Mouse (Mus musculus) frontal cortex, postnatal 14 days (tissue): Measurements from ENCODE around the gene Mettl1.

ENCODE experiments used
- DNase-seq, 2 experiments: peaks; one replicate each; pipeline ENCODE4 v3.0.0; 2022; ENCODE audit warnings: low spot score in 2 of 2

Gene Mettl1

GRCm38 (mm10) chr10:127083915-127084306 lies 42.7 kb downstream of the Mettl1 start:
- no peak for DNase-seq

GRCm38 (mm10) chr10:127085052-127085451 lies 43.8 kb downstream of the Mettl1 start:
- DNase-seq = no peak

DNA sequence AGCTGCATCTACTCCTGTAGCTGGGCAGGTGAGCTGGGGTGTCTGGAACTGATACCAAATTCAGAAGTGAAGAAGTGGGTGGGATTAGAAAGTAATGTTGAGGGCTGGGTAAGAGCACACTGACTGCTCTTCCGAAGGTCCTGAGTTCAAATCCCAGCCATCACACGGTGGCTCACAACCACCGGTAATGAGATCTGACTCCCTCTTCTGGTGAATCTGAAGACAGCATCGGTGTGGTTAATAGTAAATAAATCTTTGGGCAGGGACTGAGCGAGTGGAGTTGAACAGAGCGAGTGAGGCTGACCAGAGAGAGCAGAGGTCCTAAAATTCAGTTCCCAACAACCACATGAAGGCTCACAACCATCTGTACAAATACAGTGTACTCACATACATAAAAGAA lies 44.4 kb downstream of the Mettl1 start:
- DNase-seq = no peak

DNA sequence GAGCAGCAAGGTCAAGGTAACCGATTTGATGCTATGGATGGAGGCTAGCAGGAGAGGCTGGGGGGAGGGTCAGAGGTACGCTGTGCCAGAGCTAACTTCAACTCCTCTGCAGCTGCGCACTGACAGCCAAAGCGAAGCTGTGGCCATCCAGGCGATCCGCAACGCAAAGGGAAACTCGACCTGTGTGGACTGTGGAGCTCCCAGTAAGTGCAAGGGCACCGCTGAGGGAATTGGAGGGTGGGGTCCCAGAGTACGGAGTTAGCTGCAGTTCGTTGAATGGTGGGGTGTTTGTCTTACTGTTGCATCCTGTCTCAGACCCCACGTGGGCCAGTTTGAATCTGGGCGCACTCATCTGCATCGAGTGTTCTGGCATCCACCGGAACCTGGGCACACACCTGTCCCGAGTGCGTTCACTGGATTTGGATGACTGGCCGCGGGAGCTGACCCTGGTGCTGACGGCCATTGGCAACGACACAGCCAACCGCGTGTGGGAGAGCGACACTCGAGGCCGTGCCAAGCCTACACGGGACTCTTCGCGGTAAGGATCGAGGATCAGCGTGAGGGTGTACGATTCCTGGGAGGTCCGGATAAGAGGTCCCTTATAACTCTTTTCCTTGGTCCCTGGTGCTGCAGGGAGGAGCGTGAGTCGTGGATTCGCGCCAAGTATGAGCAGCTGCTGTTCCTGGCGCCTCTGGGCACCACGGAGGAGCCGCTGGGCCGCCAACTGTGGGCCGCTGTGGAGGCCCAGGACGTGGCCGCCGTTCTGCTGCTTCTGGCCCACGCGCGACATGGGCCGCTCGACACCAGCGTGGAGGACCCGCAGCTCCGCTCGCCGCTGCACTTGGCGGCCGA lies 49.6 kb downstream of the Mettl1 start:
- DNase-seq = no peak

DNA sequence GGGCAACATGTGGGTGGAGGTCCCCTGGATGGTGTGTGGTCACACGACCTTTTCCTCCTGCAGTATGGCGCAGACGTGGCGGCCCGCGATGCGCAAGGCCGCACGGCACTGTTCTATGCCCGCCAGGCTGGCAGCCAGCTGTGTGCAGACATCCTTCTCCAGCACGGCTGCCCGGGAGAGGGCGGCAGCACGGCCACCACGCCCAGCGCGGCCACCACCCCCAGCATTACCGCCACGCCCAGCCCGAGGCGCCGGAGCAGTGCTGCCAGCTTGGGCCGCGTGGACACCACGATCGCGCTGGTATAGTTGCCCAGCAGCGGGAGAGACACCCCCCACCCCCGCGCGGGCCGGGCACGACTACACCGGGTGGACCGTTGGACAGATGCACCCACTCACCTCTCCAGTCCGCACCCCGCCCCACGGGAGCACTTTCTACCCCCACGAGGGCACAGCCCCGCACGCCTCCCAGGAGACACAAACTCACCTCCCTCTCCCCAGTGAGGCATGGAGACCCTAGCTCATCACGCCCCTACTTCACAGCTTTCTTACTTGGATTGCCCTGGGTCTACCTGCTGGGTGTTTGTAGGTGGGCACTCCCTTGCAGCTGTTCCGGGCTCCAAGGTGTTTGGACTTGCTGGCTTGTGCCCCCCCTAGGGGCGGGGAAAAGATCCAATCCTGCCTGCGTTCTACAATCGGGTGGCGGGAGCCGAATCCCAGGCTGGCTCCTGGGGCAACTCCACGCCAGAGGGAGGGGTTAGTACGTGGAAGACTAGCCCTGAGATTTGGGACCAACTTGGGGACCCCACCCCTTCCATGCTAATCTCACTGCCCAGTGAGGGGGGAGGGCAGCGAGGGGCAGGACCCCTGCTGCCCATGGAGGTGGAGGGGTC lies 50.5 kb downstream of the Mettl1 start:
- no peak for DNase-seq

GRCm38 (mm10) chr10:127092742-127093141 lies 51.5 kb downstream of the Mettl1 start:
- no peak for DNase-seq

DNA sequence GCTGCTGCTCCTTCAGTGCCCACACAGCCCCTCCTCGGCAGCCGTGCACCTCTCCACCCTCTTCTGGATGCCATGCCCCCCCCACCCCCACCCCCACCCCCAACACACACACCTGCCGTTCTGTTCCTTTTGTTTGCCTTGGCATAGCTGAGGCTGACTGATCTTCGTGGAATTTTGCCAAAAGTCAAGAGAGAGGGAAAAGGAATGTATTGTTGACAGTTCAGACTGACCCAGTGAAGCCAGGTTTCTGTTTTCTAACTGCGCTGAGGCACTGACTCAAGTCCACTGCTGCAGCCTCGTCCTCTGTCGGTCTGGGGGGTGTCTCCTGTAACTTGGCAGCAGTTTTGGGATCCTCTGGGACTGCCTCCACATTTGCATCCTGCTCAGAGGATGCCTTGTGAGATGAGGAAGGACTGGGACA lies 53.2 kb downstream of the Mettl1 start:
- peak in 1 of 2 experiments; percentile 35 for DNase-seq
